Mouse (Mus musculus) spleen, adult 2 months (tissue): ENCODE measurements around the gene Ppp1r12c.

Source experiments
- CTCF ChIP-seq: fragments of 200-500 bp; IDR thresholded peaks from 2 replicates; pipeline ENCODE4 v1.5.1; 2011; ENCODE audit warnings: mild to moderate bottlenecking, inconsistent platforms; ENCODE audit not compliant: insufficient read depth, insufficient read length, insufficient replicate concordance; ENCODE audit errors: extremely low read depth
- POLR2A ChIP-seq: fragments of 200-500 bp; IDR thresholded peaks from 2 replicates; pipeline ENCODE4 v1.6.1; 2011; ENCODE audit warnings: low read depth, low read length, inconsistent platforms

GRCm38 (mm10) chr7:4508739-4509116, 7.2 kb upstream of the Ppp1r12c start:
- TF ChIP-seq POLR2A, result no peak
- TF ChIP-seq CTCF, result no peak
